Mouse (Mus musculus) liver, embryonic 16.5 days (tissue): ENCODE measurements around the gene Grn. TPM values are rescaled to one million over a fixed set of nuclear protein-coding genes. Genes with fewer than 3 reads are reported as not detected.
A peak's percentile ranks its signal among the peaks of the same experiment; 100 is the strongest.

Experiments
- ATAC-seq: fragments of 200-750 bp; cut with Nextera tagmentation; 2 replicates; pipeline ENCODE4 v1.8.0; 2017; ENCODE audit warnings: low read depth, mild to moderate bottlenecking, moderate number of reproducible peaks, moderate library complexity
- H3K27ac ChIP-seq: fragments of 300-500 bp; sonication (generic); 2 replicates; pipeline ENCODE4 v1.5.1; 2014; ENCODE audit warnings: mild to moderate bottlenecking, low read length
- H3K27me3 ChIP-seq: fragments of 300-500 bp; sonication (generic); 2 replicates; pipeline ENCODE4 v1.6.1; 2014; ENCODE audit warnings: low read depth, low read length, mixed read lengths; ENCODE audit not compliant: control insufficient read depth, insufficient read depth
- H3K36me3 ChIP-seq: fragments of 300-500 bp; sonication (generic); 2 replicates; pipeline ENCODE4 v1.6.1; 2014; ENCODE audit warnings: mild to moderate bottlenecking; ENCODE audit not compliant: control insufficient read depth, insufficient read depth
- H3K4me1 ChIP-seq: fragments of 300-500 bp; sonication (generic); 2 replicates; pipeline ENCODE4 v1.6.1; 2014; ENCODE audit warnings: low read depth, low read length, mixed read lengths; ENCODE audit not compliant: control insufficient read depth
- H3K4me2 ChIP-seq: fragments of 300-500 bp; sonication (generic); 2 replicates; pipeline ENCODE4 v1.6.1; 2014; ENCODE audit warnings: low read depth, low read length, mixed read lengths
- H3K4me3 ChIP-seq: fragments of 300-500 bp; sonication (generic); 2 replicates; pipeline ENCODE4 v1.5.1; 2014; ENCODE audit warnings: low read depth, mild to moderate bottlenecking, low read length
- H3K9ac ChIP-seq: fragments of 300-500 bp; sonication (generic); 2 replicates; pipeline ENCODE4 v1.6.1; 2014; ENCODE audit warnings: low read depth, low read length
- H3K9me3 ChIP-seq: fragments of 300-500 bp; sonication (generic); replicated peaks from 2 replicates; pipeline ENCODE4 v1.6.1; 2016; ENCODE audit warnings: low read length; ENCODE audit not compliant: control insufficient read depth
- whole genome bisulfite sequencing: fragments of 180-500 bp; shearing (Covaris S2); extraction: QIAGEN DNeasy Blood & Tissue Kit; methylation state at CpG from one replicate; pipeline ENCODE4 v1.1.7; 2014; ENCODE audit not compliant: insufficient replicate concordance; 5-methylcytosine and 5-hydroxymethylcytosine counted together
- polyA plus RNA-seq: library from polyadenylated mRNA; unstranded; fragments of >200 nt; fragmentation: Nextera tagmentation; extraction: Ambion mirVana; gene quantifications from 2 replicates; pipeline ENCODE4 v1.2.1, GENCODE M21; 2015

Grn gene
- polyA plus RNA-seq, 1 experiment from 2014 or later: 118 TPM

GRCm38 (mm10) chr11:102449043-102450008 lies 19.2 kb downstream of the Grn start:
- H3K27ac ChIP-seq: no peak overlapping the region
- no peak for ATAC-seq
- no peaks in the 10 kb centered on the region for H3K36me3 ChIP-seq
- peaks cover 11% of the 10 kb centered on the region for H3K4me1 ChIP-seq
- no peak overlapping the region for H3K4me2 ChIP-seq
- peaks cover 67% of the 10 kb centered on the region for H3K27me3 ChIP-seq
- no peaks in the 10 kb centered on the region for H3K9me3 ChIP-seq
- WGBS: 52% methylated on average over 17 of the region's 17 CpGs
- H3K4me3 ChIP-seq: no peak overlapping the region
- H3K9ac ChIP-seq: no peak overlapping the region

- Histone ChIP-seq H3K27ac (no peak overlapping the region), H3K36me3 (no peaks in the 10 kb centered on the region), H3K4me1 (peaks cover 11% of the 10 kb centered on the region), H3K9ac (no peak overlapping the region), H3K4me3 (no peak overlapping the region), H3K9me3 (no peaks in the 10 kb centered on the region), H3K4me2 (no peak overlapping the region), H3K27me3 (peaks cover 33% of the 10 kb centered on the region)
- 29% methylated on average over 10 of the region's 10 CpGs for WGBS
- no peak for ATAC-seq
These were observed 23.0 kb downstream of the Grn start for GRCm38 (mm10) chr11:102453131-102453530.

GRCm38 (mm10) chr11:102455740-102456396 lies 25.8 kb downstream of the Grn start:
- 5% methylated on average over 40 of the region's 40 CpGs for WGBS
- peak; percentile 83 for ATAC-seq

GRCm38 (mm10) chr11:102460541-102460940 lies 30.4 kb downstream of the Grn start:
- 0 out of 2 replicates have a peak, but pooled peaks have one; percentile 23 for ATAC-seq
- H3K27me3 ChIP-seq: no peaks in the 10 kb centered on the region; the same call in 1 of the 2 replicates
- H3K27ac ChIP-seq: no peak overlapping the region
- H3K4me2 ChIP-seq: no peak overlapping the region
- no peaks in the 10 kb centered on the region for H3K36me3 ChIP-seq
- H3K4me3 ChIP-seq: no peak overlapping the region
- H3K9me3 ChIP-seq: no peaks in the 10 kb centered on the region
- peaks cover 8% of the 10 kb centered on the region for H3K4me1 ChIP-seq
- WGBS: 56% methylated on average over 16 of the region's 16 CpGs
- no peak overlapping the region for H3K9ac ChIP-seq

More at GRCm38 (mm10) chr11:102455740-102456396, 25.8 kb downstream of the Grn start:
- Histone ChIP-seq H3K27me3 (peaks cover 8% of the 10 kb centered on the region), H3K27ac (no peak overlapping the region; the same call in 1 of the 2 replicates), H3K4me2 (peak overlapping the region; percentile 77), H3K9ac (peak overlapping the region; percentile 38; the same call in 1 of the 2 replicates), H3K4me1 (peaks cover 11% of the 10 kb centered on the region), H3K9me3 (no peaks in the 10 kb centered on the region), H3K36me3 (no peaks in the 10 kb centered on the region), H3K4me3 (peak overlapping the region; percentile 53)

GRCm38 (mm10) chr11:102461764-102462163 lies 31.6 kb downstream of the Grn start:
- Histone ChIP-seq H3K36me3 (no peaks in the 10 kb centered on the region), H3K27ac (no peak overlapping the region), H3K9ac (no peak overlapping the region), H3K4me3 (no peak overlapping the region), H3K4me2 (no peak overlapping the region), H3K4me1 (peaks cover 3% of the 10 kb centered on the region), H3K9me3 (no peaks in the 10 kb centered on the region), H3K27me3 (no peaks in the 10 kb centered on the region; the same call in 1 of the 2 replicates)
- WGBS: 47% methylated on average over 3 of the region's 3 CpGs
- no peak for ATAC-seq

- ATAC-seq: no peak
- WGBS: 85% methylated on average over 6 of the region's 6 CpGs
- no peak overlapping the region for H3K4me3 ChIP-seq
- no peak overlapping the region for H3K9ac ChIP-seq
- no peaks in the 10 kb centered on the region for H3K36me3 ChIP-seq
- H3K9me3 ChIP-seq: no peaks in the 10 kb centered on the region
- H3K27ac ChIP-seq: no peak overlapping the region
- H3K4me2 ChIP-seq: no peak overlapping the region
- no peaks in the 10 kb centered on the region for H3K27me3 ChIP-seq
- H3K4me1 ChIP-seq: peaks cover 29% of the 10 kb centered on the region
These were observed 34.8 kb downstream of the Grn start for GRCm38 (mm10) chr11:102464901-102465300.

- Histone ChIP-seq H3K4me2 (no peak overlapping the region), H3K27ac (no peak overlapping the region), H3K4me3 (no peak overlapping the region), H3K9me3 (no peaks in the 10 kb centered on the region), H3K9ac (no peak overlapping the region), H3K27me3 (no peaks in the 10 kb centered on the region), H3K4me1 (peaks cover 37% of the 10 kb centered on the region), H3K36me3 (no peaks in the 10 kb centered on the region)
- ATAC-seq: no peak
- 63% methylated on average over 26 of the region's 26 CpGs for WGBS
These were observed 35.8 kb downstream of the Grn start for GRCm38 (mm10) chr11:102465713-102466436.

- Histone ChIP-seq H3K27ac (peak overlapping the region; percentile 45), H3K4me2 (peak overlapping the region; percentile 92), H3K9me3 (no peaks in the 10 kb centered on the region), H3K4me3 (peak overlapping the region; percentile 60), H3K9ac (peak overlapping the region; percentile 61), H3K27me3 (no peaks in the 10 kb centered on the region), H3K36me3 (no peaks in the 10 kb centered on the region), H3K4me1 (peaks cover 37% of the 10 kb centered on the region)
- ATAC-seq: peak; percentile 92
- WGBS: under 1% methylated on average over 37 of the region's 37 CpGs
These were observed 37.0 kb downstream of the Grn start for GRCm38 (mm10) chr11:102467041-102467631.
